18 mouse cellular contexts compared by ENCODE assay signal in the genomic region with DNA sequence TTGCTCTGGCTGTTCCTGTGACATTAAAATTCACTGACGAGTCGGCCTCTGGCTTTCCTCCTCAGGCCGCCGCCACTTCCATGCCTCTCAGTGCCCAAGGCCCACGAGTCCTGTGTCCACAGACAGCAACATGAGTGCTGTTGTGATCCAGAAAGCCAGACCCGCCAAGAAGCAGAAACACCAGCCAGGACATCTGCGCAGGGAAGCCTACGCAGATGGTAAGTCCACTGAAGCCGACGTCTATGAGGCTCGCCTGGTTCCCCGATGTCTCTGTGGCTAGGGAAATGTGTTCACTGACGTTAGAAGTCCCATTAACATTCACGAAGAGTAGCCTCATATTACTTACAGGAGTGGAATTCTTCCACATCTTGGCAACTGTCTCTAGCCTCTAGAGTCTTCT.
DNase-seq lines count a peak whose midpoint lies in the region; ATAC-seq lines count a peak whose summit lies in the region.
"Had no signal": no experiment of that assay in that cellular context is flagged by ENCODE, and none has a peak within 500 bp of the region (broad histone marks: within the 10 kb centered on the region; RNA-seq: fewer than 3 reads in every experiment).

No protein-coding gene starts in this region.

- no peak for ATAC-seq in hindbrain, embryonic 13.5 days (ENCODE audit: low FRiP score)
- no peak for ATAC-seq in hindbrain, embryonic 14.5 days (ENCODE audit: low FRiP score)
- ATAC-seq in limb, embryonic 13.5 days (ENCODE audit: low FRiP score, low read depth) = no peak
- ATAC-seq in forebrain, embryonic 14.5 days = no peak
- ATAC-seq: intestine, embryonic 16.5 days; Patski had no signal

- no peak overlapping the region for H3K4me2 ChIP-seq in hindbrain, embryonic 13.5 days
- H3K4me2 ChIP-seq in hindbrain, embryonic 14.5 days (replicated peaks) = no peak overlapping the region
- no peak overlapping the region for H3K4me2 ChIP-seq in limb, embryonic 13.5 days (replicated peaks)
- no peak overlapping the region for H3K4me2 ChIP-seq in forebrain, embryonic 14.5 days (ENCODE audit: low read length)
- H3K4me2 ChIP-seq: embryonic facial prominence, embryonic 12.5 days; hindbrain, embryonic 15.5 days; stomach, embryonic 15.5 days had no signal

- no peaks in the 10 kb centered on the region for H3K27me3 ChIP-seq in hindbrain, embryonic 13.5 days
- H3K27me3 ChIP-seq in hindbrain, embryonic 14.5 days (ENCODE audit: control insufficient read depth, insufficient read depth, low read length) = no peaks in the 10 kb centered on the region
- H3K27me3 ChIP-seq in limb, embryonic 13.5 days = no peaks in the 10 kb centered on the region
- H3K27me3 ChIP-seq in forebrain, embryonic 14.5 days (replicated peaks; ENCODE audit: control insufficient read depth, insufficient read depth, low read length) = no peaks in the 10 kb centered on the region
- H3K27me3 ChIP-seq: embryonic facial prominence, embryonic 12.5 days; hindbrain, embryonic 15.5 days; stomach, embryonic 15.5 days had no signal

- H3K36me3 ChIP-seq in hindbrain, embryonic 13.5 days = peaks cover 8% of the 10 kb centered on the region
- peaks cover 7% of the 10 kb centered on the region for H3K36me3 ChIP-seq in hindbrain, embryonic 14.5 days (replicated peaks; ENCODE audit: control insufficient read depth, insufficient read depth)
- peaks cover 45% of the 10 kb centered on the region for H3K36me3 ChIP-seq in limb, embryonic 13.5 days
- H3K36me3 ChIP-seq in forebrain, embryonic 14.5 days (ENCODE audit: control insufficient read depth, insufficient read depth, low read length) = no peaks in the 10 kb centered on the region
- H3K36me3 ChIP-seq: hindbrain, embryonic 15.5 days had no signal

- no peak for DNase-seq in hindbrain, embryonic 14.5 days (ENCODE audit: low spot score)
- peak; percentile 53 for DNase-seq in ZHBTc4 (ENCODE audit: low read depth, low spot score)
- DNase-seq in gastrocnemius, adult 18-20 months (ENCODE audit: low spot score) = peak; percentile 24
- DNase-seq in forebrain, embryonic 14.5 days (ENCODE audit: low spot score) = no peak
- no peak for DNase-seq in adrenal gland, postnatal 4 days (ENCODE audit: low spot score in 2 of 2)
- DNase-seq: adrenal gland, postnatal 36 days; heart, postnatal 14 days; lung, postnatal 10 days; spleen, adult 18-20 months had no signal

- WGBS in hindbrain, embryonic 13.5 days = 78% methylated on average over 14 of the region's 14 CpGs
- 72% methylated on average over 14 of the region's 14 CpGs for WGBS in hindbrain, embryonic 14.5 days
- 63% methylated on average over 14 of the region's 14 CpGs for WGBS in limb, embryonic 13.5 days
- 74% methylated on average over 14 of the region's 14 CpGs for WGBS in forebrain, embryonic 14.5 days

- H3K4me1 ChIP-seq in hindbrain, embryonic 13.5 days (replicated peaks) = peaks cover 19% of the 10 kb centered on the region
- H3K4me1 ChIP-seq in hindbrain, embryonic 14.5 days (replicated peaks; ENCODE audit: control insufficient read depth, insufficient read depth, low read length) = peaks cover 9% of the 10 kb centered on the region; the same call in 1 of the 2 replicates
- H3K4me1 ChIP-seq in limb, embryonic 13.5 days = peaks cover 14% of the 10 kb centered on the region; the same call in 1 of the 2 replicates
- no peaks in the 10 kb centered on the region for H3K4me1 ChIP-seq in forebrain, embryonic 14.5 days (ENCODE audit: control insufficient read depth, insufficient read depth, low read length)
- H3K4me1 ChIP-seq: embryonic facial prominence, embryonic 12.5 days; hindbrain, embryonic 15.5 days; stomach, embryonic 15.5 days had no signal

- H3K9me3 ChIP-seq in hindbrain, embryonic 13.5 days = no peaks in the 10 kb centered on the region
- H3K9me3 ChIP-seq in hindbrain, embryonic 14.5 days (ENCODE audit: control insufficient read depth, low read length) = no peaks in the 10 kb centered on the region
- H3K9me3 ChIP-seq in limb, embryonic 13.5 days = no peaks in the 10 kb centered on the region
- H3K9me3 ChIP-seq in forebrain, embryonic 14.5 days (replicated peaks; ENCODE audit: control insufficient read depth, low read length) = no peaks in the 10 kb centered on the region
- H3K9me3 ChIP-seq: embryonic facial prominence, embryonic 12.5 days; hindbrain, embryonic 15.5 days; stomach, embryonic 15.5 days had no signal

- H3K4me3 ChIP-seq in hindbrain, embryonic 13.5 days = no peak overlapping the region
- H3K4me3 ChIP-seq in hindbrain, embryonic 14.5 days (replicated peaks; ENCODE audit: low read length) = no peak overlapping the region
- H3K4me3 ChIP-seq in limb, embryonic 13.5 days = no peak overlapping the region
- H3K4me3 ChIP-seq in forebrain, embryonic 14.5 days (ENCODE audit: low read depth, low read length) = no peak overlapping the region
- H3K4me3 ChIP-seq: embryonic facial prominence, embryonic 12.5 days; hindbrain, embryonic 15.5 days; myocyte; stomach, embryonic 15.5 days had no signal

- H3K9ac ChIP-seq in hindbrain, embryonic 13.5 days = no peak overlapping the region
- no peak overlapping the region for H3K9ac ChIP-seq in hindbrain, embryonic 14.5 days
- no peak overlapping the region for H3K9ac ChIP-seq in limb, embryonic 13.5 days
- no peak overlapping the region for H3K9ac ChIP-seq in forebrain, embryonic 14.5 days (ENCODE audit: low read length)
- H3K9ac ChIP-seq: embryonic facial prominence, embryonic 12.5 days; hindbrain, embryonic 15.5 days; stomach, embryonic 15.5 days had no signal

- peak overlapping the region; percentile 69 for H3K27ac ChIP-seq in hindbrain, embryonic 13.5 days
- H3K27ac ChIP-seq in hindbrain, embryonic 14.5 days = no peak overlapping the region
- peak overlapping the region; percentile 28; the same call in 1 of the 2 replicates for H3K27ac ChIP-seq in limb, embryonic 13.5 days
- H3K27ac ChIP-seq in forebrain, embryonic 14.5 days (ENCODE audit: low read depth, low read length) = no peak overlapping the region
- H3K27ac ChIP-seq: embryonic facial prominence, embryonic 12.5 days; hindbrain, embryonic 15.5 days; kidney, postnatal 0 days; stomach, embryonic 15.5 days had no signal

Comparison
In these comparisons a context has a peak if more than half of its experiments do, and no peak if none do; other contexts are left out.
1. H3K27ac ChIP-seq: peak in hindbrain, embryonic 13.5 days (single experiment) and limb, embryonic 13.5 days (single experiment); none in hindbrain, embryonic 14.5 days (single experiment) and forebrain, embryonic 14.5 days (single experiment).
2. DNase-seq: peak in ZHBTc4 (single experiment) and gastrocnemius, adult 18-20 months (single experiment); none in hindbrain, embryonic 14.5 days (single experiment), forebrain, embryonic 14.5 days (single experiment) and adrenal gland, postnatal 4 days (0 of 2).